Mouse (Mus musculus) E14TG2a.4 (cell line): ENCODE results near the gene Mrpl46.

Source experiments
- H3K27me3 ChIP-seq: 2 replicates; pipeline ENCODE4 v1.6.1; 2014; ENCODE audit warnings: low read length, control low read depth; ENCODE audit not compliant: insufficient read depth
- H3K36me3 ChIP-seq: 2 replicates; pipeline ENCODE4 v1.6.1; 2014; ENCODE audit warnings: low read length, control low read depth; ENCODE audit not compliant: insufficient read depth
- H3K4me1 ChIP-seq: replicated peaks from 2 replicates; pipeline ENCODE4 v1.6.1; 2014; ENCODE audit warnings: low read depth, low read length, control low read depth
- H3K4me3 ChIP-seq: replicated peaks from 2 replicates; pipeline ENCODE4 v1.5.1; 2014; ENCODE audit warnings: mild to moderate bottlenecking, low read length
- H3K9me3 ChIP-seq: 2 replicates; pipeline ENCODE4 v1.6.1; 2014; ENCODE audit warnings: low read length, control low read depth
- CTCF ChIP-seq: conservative IDR thresholded peaks from 2 replicates; pipeline ENCODE4 v1.5.1; 2014; ENCODE audit warnings: low read length
- NANOG ChIP-seq: IDR thresholded peaks from 2 replicates; pipeline ENCODE4 v1.6.1; 2014; ENCODE audit warnings: borderline replicate concordance, low read length, mixed read lengths
- POU5F1 ChIP-seq: IDR thresholded peaks from 2 replicates; pipeline ENCODE4 v1.6.1; 2014; ENCODE audit warnings: low read length, borderline replicate concordance

Mrpl46 gene

DNA sequence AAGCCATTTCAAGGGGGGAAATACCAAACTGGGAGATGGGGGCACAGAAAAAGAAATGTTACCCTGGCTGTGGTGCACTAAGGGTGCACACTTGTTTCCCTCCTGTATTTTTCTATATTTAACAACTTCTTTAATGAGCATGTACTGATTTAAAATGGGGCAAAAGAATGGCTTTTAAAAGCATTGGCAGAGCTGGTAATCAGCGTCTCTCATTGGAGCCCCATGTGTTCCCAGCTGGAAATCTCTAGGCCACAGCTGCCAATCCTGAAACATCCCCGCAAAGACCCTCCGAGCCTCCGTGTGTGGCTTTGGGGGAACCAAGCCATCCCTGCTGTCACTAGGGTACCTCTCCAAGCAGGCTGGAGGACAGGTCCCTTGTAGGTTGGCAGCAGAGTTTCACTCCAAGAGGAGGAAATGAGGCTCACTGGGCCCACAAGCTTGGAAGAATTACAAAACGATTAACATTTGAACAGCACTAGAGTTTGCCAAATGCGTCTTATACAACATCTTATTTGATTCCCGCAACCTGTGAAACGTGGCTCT lies 28.8 kb downstream of the Mrpl46 start:
- Histone ChIP-seq H3K9me3 (no peaks in the 10 kb centered on the region), H3K27me3 (no peaks in the 10 kb centered on the region), H3K36me3 (no peaks in the 10 kb centered on the region), H3K4me3 (no peak overlapping the region), H3K4me1 (no peaks in the 10 kb centered on the region)
- TF ChIP-seq CTCF (no peak), POU5F1 (no peak), NANOG (no peak)

DNA sequence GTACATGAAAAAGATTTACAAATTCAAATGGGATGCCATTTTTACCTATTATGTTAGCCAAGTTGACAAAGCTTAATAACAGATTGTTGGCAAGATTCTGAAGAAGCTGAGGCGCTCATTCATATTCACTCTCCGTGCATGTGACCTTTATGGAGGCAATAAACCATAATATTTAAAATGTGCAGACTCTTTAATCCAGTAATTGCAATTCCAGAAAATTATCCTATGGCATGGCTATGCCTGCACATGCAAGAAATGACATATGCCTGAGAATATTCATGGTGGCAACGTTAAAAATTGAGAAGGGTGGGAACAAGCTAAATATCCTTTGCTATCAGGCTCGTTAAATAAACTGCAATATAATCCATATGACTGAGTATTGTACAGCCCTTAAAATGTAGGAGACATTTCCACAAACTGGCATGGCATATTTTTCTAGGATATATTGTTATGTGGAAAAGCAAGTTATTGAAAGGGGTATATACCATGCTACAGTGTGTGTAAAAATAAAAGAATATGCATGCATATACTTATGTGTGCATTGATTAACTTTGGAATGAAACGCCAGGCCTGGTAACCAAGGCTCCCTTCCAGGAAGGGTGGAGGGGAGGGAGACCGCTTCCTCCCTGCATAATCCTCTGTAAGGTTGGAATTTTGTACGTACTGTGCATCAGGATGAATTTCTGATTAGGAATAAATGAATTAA lies 29.4 kb downstream of the Mrpl46 start:
- H3K4me3 ChIP-seq, result no peak overlapping the region
- H3K27me3 ChIP-seq, result no peaks in the 10 kb centered on the region
- H3K9me3 ChIP-seq, result no peaks in the 10 kb centered on the region
- TF ChIP-seq POU5F1 (no peak), CTCF (no peak), NANOG (no peak)
- no peaks in the 10 kb centered on the region for H3K36me3 ChIP-seq
- H3K4me1 ChIP-seq, result no peaks in the 10 kb centered on the region

DNA sequence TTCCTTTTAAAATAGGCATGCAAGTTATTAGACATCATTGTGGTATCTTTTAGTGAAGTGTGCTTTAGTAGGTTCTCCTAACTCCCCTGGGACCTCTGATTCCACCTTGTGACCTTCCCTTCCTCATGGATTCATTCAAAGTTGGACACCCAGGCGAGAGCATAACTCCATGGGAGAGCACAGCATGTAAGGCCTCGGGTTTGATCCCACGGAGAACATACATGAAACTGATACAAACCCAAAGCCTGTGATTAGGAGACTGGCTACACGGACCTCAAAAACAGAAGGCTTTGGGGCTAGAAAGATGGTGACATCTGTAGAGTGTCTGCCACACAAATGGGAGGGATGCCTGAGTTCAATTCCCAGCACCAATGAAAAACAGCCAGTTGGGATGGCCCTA lies 30.4 kb downstream of the Mrpl46 start:
- H3K9me3 ChIP-seq, result no peaks in the 10 kb centered on the region
- H3K27me3 ChIP-seq, result no peaks in the 10 kb centered on the region
- no peaks in the 10 kb centered on the region for H3K4me1 ChIP-seq
- TF ChIP-seq NANOG (no peak), CTCF (no peak)
- no peaks in the 10 kb centered on the region for H3K36me3 ChIP-seq
- no peak overlapping the region for H3K4me3 ChIP-seq

DNA sequence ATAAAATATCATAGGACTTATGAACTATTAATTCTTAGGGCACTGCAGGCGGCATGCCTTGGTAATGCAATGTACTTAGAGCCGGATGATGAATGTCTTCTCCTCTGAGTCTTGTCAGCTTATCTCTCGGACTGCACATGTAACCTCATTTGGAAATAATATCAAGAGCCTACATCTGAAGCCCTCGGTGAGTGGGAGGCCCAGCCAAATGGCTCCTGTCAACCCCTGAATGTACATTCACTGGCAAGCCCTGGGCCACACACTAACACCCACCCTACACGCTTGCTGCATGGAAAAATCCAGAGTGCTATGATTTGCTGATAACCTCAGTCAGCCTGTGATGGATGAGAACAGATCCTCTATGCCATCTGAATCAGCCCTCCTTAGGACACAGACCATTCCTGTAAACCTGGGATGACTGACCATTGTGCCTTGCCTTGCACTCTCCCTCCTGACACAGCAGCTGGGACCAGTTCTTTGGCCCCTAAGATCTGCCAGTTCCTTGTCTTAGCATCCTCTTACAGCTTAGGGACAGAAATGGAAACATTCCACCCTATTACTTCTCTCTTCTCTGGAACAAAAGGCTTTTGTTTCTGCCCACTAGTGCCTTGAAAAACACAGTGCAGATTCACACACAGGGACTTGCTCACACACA lies 39.5 kb downstream of the Mrpl46 start:
- TF ChIP-seq CTCF (no peak), NANOG (no peak), POU5F1 (no peak)
- Histone ChIP-seq H3K9me3 (no peaks in the 10 kb centered on the region), H3K36me3 (no peaks in the 10 kb centered on the region), H3K27me3 (no peaks in the 10 kb centered on the region), H3K4me3 (no peak overlapping the region), H3K4me1 (no peaks in the 10 kb centered on the region)

DNA sequence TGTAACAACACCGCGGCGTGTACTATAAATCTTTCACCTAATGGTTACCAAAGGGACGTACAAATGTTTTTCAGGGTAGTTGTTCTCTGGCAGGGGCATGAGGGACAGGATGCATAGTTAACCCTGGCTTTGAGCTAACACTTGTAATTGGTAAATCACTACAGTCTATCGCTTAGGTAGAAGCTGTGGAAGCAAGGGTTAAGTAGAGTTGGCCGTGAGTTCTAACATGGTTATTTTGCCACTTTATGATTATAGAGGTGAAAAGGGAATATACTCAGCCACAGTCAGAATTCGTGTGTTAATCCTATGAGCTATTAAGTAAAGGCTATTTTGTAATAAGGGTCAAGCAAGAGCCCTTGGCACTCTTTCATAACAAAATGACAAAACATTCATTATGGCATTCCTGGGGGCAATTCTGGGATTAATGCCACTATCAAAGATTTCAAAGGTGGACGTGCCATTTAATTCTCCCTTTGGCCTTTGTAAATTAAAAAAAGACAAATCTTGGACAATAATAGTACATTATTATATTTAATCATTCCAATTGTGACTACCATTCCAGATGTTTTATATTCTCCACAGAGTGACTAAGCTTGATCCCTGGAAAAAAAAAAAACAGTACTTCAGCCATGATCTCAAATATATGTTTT lies 43.9 kb downstream of the Mrpl46 start:
- H3K4me1 ChIP-seq, result no peaks in the 10 kb centered on the region
- H3K9me3 ChIP-seq, result no peaks in the 10 kb centered on the region
- H3K4me3 ChIP-seq, result no peak overlapping the region
- no peaks in the 10 kb centered on the region for H3K36me3 ChIP-seq
- no peaks in the 10 kb centered on the region for H3K27me3 ChIP-seq
- TF ChIP-seq NANOG (no peak), CTCF (no peak), POU5F1 (no peak)

DNA sequence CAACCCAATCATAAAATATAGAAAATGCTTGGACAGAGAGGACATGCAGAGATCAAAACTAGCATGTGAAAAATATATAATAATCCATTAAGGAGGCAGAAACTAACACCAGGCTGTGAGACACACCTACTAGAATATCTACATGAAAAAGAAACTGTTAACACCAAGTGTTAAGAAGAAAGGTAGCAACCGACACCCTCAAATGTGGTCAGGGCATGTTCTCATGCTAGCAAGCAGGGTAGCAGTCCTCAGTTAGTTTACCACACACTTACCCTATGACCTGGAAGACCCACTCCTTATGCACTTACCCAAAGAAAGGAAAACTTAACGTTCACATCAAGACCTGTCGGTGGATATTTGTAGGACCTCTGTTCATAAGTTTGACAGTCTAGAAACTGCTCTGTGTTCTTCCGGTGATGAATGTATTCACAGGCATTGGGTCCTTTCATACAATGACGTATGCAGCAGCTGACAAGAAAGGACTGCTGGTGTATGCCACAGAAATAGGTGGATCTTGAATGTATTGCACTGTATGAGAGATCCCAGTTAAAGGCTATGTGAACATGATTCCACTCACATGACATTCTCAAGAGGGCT lies 45.6 kb downstream of the Mrpl46 start, which contains the start of gene Ntrk3:
Gene Ntrk3, minus strand, starts transcription at position 399 of the 597 bp plus-strand sequence.
- H3K9me3 ChIP-seq, result no peaks in the 10 kb centered on the region
- TF ChIP-seq CTCF, result no peak
- TF ChIP-seq POU5F1, result no peak
- no peak for TF ChIP-seq NANOG
- H3K4me1 ChIP-seq, result no peaks in the 10 kb centered on the region
- H3K4me3 ChIP-seq, result no peak within 1 kb of the TSS
- H3K36me3 ChIP-seq, result no peaks in the 10 kb centered on the region
- H3K27me3 ChIP-seq, result no peaks in the 10 kb centered on the region

DNA sequence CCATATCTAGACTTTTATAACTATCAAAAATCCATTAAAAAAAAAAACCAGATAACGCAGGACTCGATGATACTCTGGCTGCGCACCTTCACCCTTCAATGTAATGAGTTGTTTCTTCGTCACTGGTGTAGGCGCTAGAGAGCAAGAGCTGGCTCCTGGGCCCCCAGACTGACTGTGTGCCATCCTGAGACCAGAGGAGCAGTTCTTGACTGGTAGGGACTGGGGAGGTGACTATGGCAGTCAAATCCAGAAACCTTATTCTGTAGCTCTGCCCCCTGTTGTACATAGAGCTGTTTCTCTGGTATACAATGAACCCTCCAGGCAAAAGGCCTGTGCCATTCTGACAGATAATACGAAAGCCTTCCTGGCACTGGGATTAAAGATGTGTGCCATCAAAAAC lies 46.1 kb downstream of the Mrpl46 start:
- no peaks in the 10 kb centered on the region for H3K36me3 ChIP-seq
- H3K27me3 ChIP-seq, result no peaks in the 10 kb centered on the region
- H3K9me3 ChIP-seq, result no peaks in the 10 kb centered on the region
- no peaks in the 10 kb centered on the region for H3K4me1 ChIP-seq
- H3K4me3 ChIP-seq, result no peak overlapping the region
- TF ChIP-seq POU5F1, result no peak
- no peak for TF ChIP-seq NANOG
- no peak for TF ChIP-seq CTCF

DNA sequence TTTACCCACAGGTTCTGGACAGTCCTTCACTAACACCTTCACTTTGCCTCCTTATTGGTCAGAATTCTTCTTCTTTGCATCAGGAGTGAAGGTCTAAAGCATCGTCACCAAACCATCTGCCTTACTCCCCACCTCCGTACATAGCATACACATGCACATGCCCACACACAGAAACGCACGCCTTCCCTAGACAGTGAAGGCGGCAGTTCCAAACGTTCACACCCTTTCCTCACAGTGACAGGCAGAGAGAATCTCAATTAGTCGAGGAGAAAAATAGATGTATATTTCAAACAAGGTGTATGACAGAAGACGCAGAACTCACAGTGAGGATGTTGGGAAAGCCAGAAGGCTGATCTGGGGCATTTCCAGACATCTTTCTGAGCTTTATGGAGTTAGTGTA lies 51.9 kb downstream of the Mrpl46 start:
- no peaks in the 10 kb centered on the region for H3K27me3 ChIP-seq
- H3K36me3 ChIP-seq, result no peaks in the 10 kb centered on the region
- no peaks in the 10 kb centered on the region for H3K4me1 ChIP-seq
- no peaks in the 10 kb centered on the region for H3K9me3 ChIP-seq
- TF ChIP-seq NANOG, result no peak
- no peak for TF ChIP-seq POU5F1
- TF ChIP-seq CTCF, result no peak
- H3K4me3 ChIP-seq, result no peak overlapping the region
